Mouse (Mus musculus) megakaryocyte, adult 5-6 weeks (primary cell): ENCODE data around the gene Plac1. TPM values are rescaled to one million over a fixed set of nuclear protein-coding genes. Genes with fewer than 3 reads are reported as not detected.

Experiments used
- ATAC-seq: 2 replicates; pipeline ENCODE4 v1.8.0; 2016; ENCODE audit warnings: mild to moderate bottlenecking, inconsistent platforms; ENCODE audit not compliant: poor library complexity, severe bottlenecking
- total RNA-seq, 2 experiments: library from RNA; stranded (forward) in 1 of 2; stranded (reverse) in 1 of 2; fragments of 153-499, 151-499 nt in 1 of 2; fragments of 221-1000, 200-1000 nt in 1 of 2; gene quantifications; 2 replicates each; pipeline versions ENCODE4 v1.2.3 to v1.2.4; 2015 to 2017

Gene Plac1
- total RNA-seq, 2 experiments from 2014 or later: not detected

GRCm38 (mm10) chrX:53204690-53205311 is 35.1 kb downstream of the Plac1 start:
- ATAC-seq: no peak

DNA sequence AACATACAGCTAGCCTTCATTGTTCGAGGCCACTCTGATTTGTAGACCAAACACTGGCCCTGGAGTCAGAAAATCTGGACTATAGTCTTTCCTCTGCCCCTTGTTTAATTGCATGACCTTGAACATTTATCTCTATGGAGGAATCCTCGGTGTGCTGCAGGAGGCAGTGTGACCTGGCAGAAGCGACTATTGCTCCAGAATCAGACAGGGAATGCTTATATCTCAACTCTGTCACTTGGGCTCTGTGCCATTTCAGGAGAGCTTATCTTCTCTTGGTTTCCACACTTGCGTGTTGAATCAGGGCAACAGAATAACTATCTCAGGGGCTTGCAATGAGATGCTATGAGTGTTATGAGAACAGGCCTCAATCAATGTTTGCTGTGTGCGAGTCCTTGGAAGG is 38.3 kb downstream of the Plac1 start:
- ATAC-seq: no peak

- ATAC-seq: no peak
These were observed 42.2 kb downstream of the Plac1 start for GRCm38 (mm10) chrX:53197681-53198080.

DNA sequence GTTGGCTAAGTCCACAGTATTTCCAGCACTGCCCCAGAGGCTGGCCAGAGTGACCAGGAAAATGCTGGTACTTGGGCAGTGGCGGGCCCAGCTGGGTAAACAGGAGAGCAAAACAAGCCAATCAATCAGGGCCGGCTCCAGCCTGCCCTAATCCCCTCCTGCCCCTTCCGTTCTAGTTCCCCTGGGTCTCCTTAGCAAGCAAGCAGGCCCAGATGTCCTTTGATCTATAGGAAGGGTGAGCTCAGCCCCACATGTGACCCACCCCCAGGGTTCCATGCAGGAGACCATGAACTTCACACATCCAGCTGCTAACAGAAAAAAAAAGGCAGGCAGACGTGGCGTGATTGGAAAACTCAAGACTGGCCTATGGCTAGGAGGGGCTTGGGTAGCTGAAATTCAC is 43.5 kb downstream of the Plac1 start:
- no peak for ATAC-seq

DNA sequence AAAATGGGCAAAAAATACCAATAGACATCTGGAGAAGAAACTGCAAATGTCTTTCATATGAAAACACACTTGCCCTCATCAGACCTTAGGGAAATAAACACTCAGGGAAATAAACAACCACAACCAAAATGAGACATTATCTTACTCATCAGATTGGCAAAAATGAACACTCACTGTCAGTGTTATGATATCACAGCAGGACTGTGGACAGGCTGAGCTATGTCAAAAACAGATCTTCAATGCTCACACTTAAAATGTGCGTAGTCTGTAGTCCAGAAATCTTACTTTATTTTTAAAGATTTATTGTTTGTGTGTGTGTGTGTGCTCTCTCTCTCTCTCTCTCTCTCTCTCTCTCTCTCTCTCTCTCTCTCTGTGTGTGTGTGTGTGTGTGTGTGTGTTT is 51.2 kb downstream of the Plac1 start:
- ATAC-seq: no peak

DNA sequence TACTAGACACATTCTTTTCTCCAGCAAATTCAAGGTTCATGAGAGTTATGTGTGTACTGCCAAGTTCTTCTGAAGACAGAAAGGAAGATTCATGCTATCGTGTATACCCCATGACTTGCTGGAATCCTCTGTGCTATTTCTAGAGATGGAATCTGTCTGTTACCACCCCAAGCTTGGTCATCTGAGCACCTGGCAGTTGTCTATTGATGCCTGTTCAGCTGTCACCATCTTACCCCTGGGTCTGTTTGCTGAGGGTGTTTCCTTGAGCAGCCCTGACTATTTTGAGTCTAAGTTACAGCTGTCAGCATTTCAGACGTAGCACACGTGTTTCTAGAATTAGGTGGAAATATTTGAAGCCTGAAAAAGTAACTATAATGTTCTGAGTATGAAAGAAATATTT is 60.1 kb downstream of the Plac1 start:
- ATAC-seq: no peak

DNA sequence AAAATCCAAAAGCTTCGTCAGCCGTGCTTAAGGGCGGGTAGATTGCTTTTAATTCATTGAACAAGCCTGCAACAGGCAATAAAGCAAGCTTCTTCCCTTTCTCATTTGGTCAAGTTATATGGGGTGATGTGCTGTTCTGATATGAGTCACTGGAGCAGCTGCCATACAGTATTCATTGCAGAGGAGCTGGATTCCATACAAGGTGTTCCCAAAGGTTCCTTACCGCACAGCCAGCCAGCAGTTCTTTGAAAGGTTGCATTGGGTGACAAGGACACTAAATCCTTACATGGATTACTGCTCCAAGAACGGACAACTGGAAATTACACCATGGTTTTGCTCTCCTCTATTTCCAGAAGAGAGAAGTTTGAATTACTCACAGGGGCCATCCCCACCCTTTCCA is 63.6 kb downstream of the Plac1 start:
- ATAC-seq: no peak

- no peak for ATAC-seq
These were observed 71.3 kb downstream of the Plac1 start for GRCm38 (mm10) chrX:53168623-53169022.

- no peak for ATAC-seq
These were observed 72.9 kb downstream of the Plac1 start for GRCm38 (mm10) chrX:53166901-53167525.

- no peak for ATAC-seq
These were observed 73.5 kb downstream of the Plac1 start for GRCm38 (mm10) chrX:53166251-53166900.

GRCm38 (mm10) chrX:53162589-53162988 is 77.3 kb downstream of the Plac1 start:
- no peak for ATAC-seq

DNA sequence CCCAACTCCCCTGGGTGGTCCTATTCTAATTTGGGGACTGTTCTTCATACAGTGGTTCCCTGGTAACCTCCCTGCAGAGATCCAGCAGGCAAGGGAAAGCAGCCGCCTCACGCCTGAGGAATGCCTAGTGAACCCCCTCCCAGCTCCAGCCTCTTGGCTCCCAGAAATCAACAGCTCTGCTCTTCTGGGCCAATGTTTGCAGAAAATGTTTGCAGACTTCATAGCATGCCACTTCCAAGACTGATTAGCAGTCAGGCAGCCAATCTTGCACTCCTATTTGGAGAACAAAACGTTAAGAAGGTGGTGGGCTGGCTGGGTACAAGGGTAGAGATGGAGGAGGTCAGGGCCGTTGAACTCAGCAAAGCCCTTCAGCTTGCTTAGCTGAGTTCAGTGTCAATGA is 78.3 kb downstream of the Plac1 start:
- no peak for ATAC-seq

DNA sequence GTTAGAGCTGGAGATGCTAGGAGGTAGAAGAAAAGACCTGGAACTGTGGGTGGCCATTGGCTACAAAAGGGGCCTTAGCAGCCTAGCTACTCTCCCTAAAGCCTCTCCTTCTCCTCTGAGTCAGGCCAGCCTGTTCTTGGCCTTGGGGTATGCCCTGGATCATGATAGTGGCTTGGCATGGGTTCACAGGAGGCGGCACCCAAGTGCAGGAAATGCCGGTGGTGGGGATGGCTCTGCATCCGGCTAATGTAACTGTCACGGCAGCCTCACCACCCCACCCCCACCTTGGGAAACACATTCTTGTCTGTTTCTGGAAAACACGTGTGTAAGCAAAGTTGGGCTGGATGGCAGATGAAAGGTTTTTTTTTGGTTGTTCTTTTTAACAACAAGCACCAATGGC is 78.8 kb downstream of the Plac1 start:
- ATAC-seq: no peak

DNA sequence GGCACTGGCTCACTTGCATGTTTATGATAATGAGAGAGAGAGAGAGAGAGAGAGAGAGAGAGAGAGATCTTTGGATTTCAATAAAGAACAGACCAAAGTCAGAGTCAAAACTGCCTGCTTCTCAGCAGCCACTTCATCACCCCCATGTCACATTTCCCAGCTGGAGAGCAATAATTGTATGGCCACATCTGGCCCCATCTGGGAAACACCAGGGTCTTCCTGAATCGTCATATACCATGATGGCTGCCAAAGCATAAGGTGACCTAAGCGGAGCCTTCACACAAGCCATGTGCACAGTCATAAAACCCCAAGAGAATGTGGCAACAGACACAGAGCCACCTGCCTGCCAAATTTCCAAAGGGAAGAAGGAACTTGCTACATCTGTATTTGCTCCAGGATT is 91.9 kb downstream of the Plac1 start:
- ATAC-seq: no peak

- ATAC-seq: no peak
These were observed 93.5 kb downstream of the Plac1 start for GRCm38 (mm10) chrX:53146389-53146917.

DNA sequence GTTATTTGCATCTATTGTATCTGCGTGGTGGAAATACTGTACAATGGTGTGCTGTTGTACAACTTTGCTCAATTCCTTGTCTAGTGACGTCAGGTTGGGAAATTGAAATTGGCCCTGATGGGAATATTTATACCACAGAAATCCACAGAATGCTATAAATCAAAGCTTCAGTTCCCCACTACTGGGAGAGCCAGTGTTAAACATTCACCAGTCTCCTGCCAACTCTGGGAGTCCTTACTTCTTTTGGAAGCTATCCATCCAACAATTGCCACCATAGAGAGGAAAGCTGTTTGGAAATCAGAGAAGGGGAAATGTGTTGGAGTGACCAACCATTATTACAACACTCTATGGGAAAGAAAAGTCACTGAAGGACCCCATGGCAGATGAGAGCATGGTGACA is 100.3 kb downstream of the Plac1 start:
- ATAC-seq: no peak

- no peak for ATAC-seq
These were observed 102.8 kb downstream of the Plac1 start for GRCm38 (mm10) chrX:53137066-53137465.

GRCm38 (mm10) chrX:53129501-53129900 is 110.4 kb downstream of the Plac1 start:
- ATAC-seq: no peak

DNA sequence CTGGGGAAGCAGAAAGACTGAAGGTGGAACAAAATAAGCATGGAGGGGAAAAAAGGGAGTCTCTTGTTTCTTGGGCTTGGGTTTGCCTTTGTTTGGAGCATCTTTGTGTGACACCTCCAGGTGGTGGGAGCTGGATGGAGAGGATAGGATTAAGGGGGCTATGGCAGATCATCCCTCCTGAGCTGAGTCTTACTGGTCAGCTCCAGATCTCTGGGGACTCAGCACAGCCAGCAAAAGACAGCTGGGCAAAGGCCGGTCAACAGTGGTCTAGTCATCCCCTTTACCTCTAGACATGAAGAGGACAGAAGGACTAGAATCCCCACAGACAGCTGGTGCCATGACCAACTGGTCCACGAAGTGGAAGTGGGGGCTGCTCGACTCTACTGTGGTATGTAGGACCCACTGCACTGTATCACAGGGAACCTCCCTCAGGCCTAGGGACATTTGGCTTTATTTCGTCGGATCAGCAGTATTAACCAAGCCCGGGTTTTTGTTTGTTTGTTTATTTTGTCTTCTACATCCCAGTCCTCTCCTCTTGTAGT is 113.3 kb downstream of the Plac1 start:
- no peak for ATAC-seq

GRCm38 (mm10) chrX:53125838-53126467 is 114.0 kb downstream of the Plac1 start:
- no peak for ATAC-seq

GRCm38 (mm10) chrX:53123562-53123961 is 116.3 kb downstream of the Plac1 start:
- ATAC-seq: no peak
